Mouse (Mus musculus) heart, adult 2 months (tissue): ENCODE measurements around the gene Rab22a. TPM values are rescaled to one million over a fixed set of nuclear protein-coding genes. Genes with fewer than 3 reads are reported as not detected.

Experiments used
- DNase-seq, 2 experiments: peaks; one replicate each; pipeline ENCODE4 v3.0.0; 2021
- H3K27ac ChIP-seq: fragments of 200-600 bp; 2 replicates; pipeline ENCODE4 v1.8.1; 2022
- H3K27me3 ChIP-seq: fragments of 200-500 bp; 2 replicates; pipeline ENCODE4 v1.6.1; 2012; ENCODE audit warnings: mild to moderate bottlenecking, low read length, inconsistent platforms, mixed read lengths; ENCODE audit not compliant: control insufficient read depth, insufficient read depth
- H3K36me3 ChIP-seq: fragments of 200-500 bp; 2 replicates; pipeline ENCODE4 v1.6.1; 2012; ENCODE audit warnings: low read length, inconsistent platforms; ENCODE audit not compliant: control insufficient read depth, insufficient read depth
- H3K4me1 ChIP-seq: fragments of 200-500 bp; 2 replicates; pipeline ENCODE4 v1.6.1; 2011; ENCODE audit warnings: low read length; ENCODE audit not compliant: control insufficient read depth, insufficient read depth
- H3K4me3 ChIP-seq: fragments of 200-600 bp; 2 replicates; pipeline ENCODE4 v1.8.1; 2022
- H3K79me2 ChIP-seq: fragments of 200-500 bp; replicated peaks from 2 replicates; pipeline ENCODE4 v1.6.1; 2012; ENCODE audit warnings: mild to moderate bottlenecking, inconsistent platforms, low read length, moderate library complexity, mixed read lengths; ENCODE audit not compliant: control insufficient read depth, insufficient read depth
- H3K9ac ChIP-seq: fragments of 200-500 bp; 2 replicates; pipeline ENCODE4 v1.6.1; 2012; ENCODE audit warnings: low read depth, mild to moderate bottlenecking, control low read depth, inconsistent platforms, low read length, mixed read lengths
- CTCF ChIP-seq: fragments of 200-600 bp; IDR thresholded peaks from 2 replicates; pipeline ENCODE4 v1.8.1; 2022; ENCODE audit warnings: antibody characterized with exemption, mild to moderate bottlenecking, moderate library complexity
- EP300 ChIP-seq: fragments of 200-500 bp; IDR thresholded peaks from 2 replicates; pipeline ENCODE4 v1.6.1; 2011; ENCODE audit warnings: low read depth, low read length, control low read depth; ENCODE audit not compliant: insufficient read depth
- POLR2A ChIP-seq: fragments of 200-500 bp; IDR thresholded peaks from 2 replicates; pipeline ENCODE4 v1.6.1; 2011; ENCODE audit warnings: mild to moderate bottlenecking, low read depth, low read length, control low read depth; ENCODE audit not compliant: insufficient read depth
- WGBS: fragments of 180-500 bp; shearing (Covaris S2); methylation state at CpG from one replicate; pipeline ENCODE4 v1.1.7; 2018; 5-methylcytosine and 5-hydroxymethylcytosine counted together
- intact Hi-C: fragments of 180-260 bp; cut with DNase I; formaldehyde crosslinking; loops from one replicate; pipeline ENCODE4 v1.15.1; 2025
- long read RNA-seq: library from polyadenylated mRNA; stranded (forward); transcript quantifications from one replicate; pipeline ENCODE4 v2.0.0, GENCODE M21; 2021
- polyA plus RNA-seq: library from polyadenylated mRNA; depleted of rRNA; stranded (reverse); fragments of >200 nt; gene quantifications from 2 replicates; pipeline ENCODE4 v1.2.3, GENCODE M21; 2012; rRNA removed
- total RNA-seq, 2 experiments: library from RNA; stranded (reverse); gene quantifications; 2 replicates each; pipeline ENCODE4 v1.2.3; 2021

The Rab22a gene
- total RNA-seq, result 10 to 100 TPM; 33.4 to 40.9 TPM
- polyA plus RNA-seq, result 11.1 and 14.6 TPM in 2 replicates
- long read RNA-seq, full-length matches to known transcripts, result 115 of 123 reads
- long read RNA-seq, partial matches to known transcripts, result 0 of 123 reads
- long read RNA-seq, other reads (novel, unspliced or antisense), result 8 of 123 reads

DNA sequence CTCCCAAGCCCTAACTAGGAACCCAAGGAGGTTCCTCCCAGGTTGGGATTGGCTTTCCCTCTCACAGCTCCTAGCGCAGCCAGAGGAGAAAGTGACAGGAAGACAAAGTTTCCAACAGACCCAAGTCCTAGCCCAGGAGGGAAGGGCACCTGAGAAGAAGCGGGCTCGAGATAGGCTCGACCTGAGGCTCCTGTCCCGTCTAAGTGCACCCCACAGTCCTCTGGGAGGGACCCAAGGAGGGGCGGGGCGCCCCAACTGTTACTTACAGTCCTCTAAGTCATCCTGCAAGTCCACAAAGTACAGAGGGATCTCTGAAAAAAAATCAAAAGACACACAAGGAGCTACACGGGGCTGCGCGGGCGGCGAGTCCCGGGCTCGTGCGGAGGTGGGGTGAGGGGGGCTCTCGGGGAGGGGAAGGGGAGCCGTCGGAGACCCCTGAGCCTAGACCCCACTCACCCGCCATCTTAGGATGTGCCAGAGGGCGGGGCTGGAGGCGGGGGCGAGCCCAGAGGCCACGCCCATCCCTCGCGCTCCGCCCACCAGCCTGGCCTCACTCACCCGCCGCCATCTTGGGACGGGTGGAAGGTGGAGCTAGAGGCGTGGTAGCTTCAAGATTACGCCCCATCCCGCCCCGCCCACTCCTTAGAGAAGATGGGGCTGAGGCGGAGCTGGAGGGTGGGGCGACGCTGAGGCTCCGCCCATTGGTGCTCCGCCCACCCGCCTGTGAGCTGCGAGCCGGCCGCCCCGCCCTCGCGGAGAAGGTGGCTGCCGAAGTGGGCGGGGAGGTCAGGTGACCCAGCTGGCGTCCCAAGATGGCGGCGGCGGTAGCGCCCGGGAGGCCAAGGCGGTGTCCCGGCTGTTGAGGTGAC lies at the start of gene Rab22a:
Gene Rab22a (plus strand): TSS at position 704 of the 869 bp plus-strand sequence.
- intact Hi-C loops, result loop anchor here (2.0 kb wide), 1 partner anchor 78 kb away; the partner anchor contains the start of gene Vapb
- Histone ChIP-seq H3K4me3 (peak within 1 kb of the TSS; percentile 94), H3K27ac (peak within 1 kb of the TSS; percentile 93), H3K4me1 (peaks cover 5% of the 10 kb centered on the region; the same call in 1 of the 2 replicates), H3K79me2 (peaks cover 10% of the 10 kb centered on the region), H3K27me3 (no peaks in the 10 kb centered on the region), H3K9ac (peak within 1 kb of the TSS; percentile 96), H3K36me3 (peaks cover 3% of the 10 kb centered on the region; the same call in 1 of the 2 replicates)
- peak; percentile 99 for DNase-seq
- TF ChIP-seq CTCF (no peak), POLR2A (peak; percentile 74), EP300 (no peak)
- WGBS, result 1% methylated on average over 53 of the region's 55 CpGs

- Histone ChIP-seq H3K9ac (no peak overlapping the region), H3K4me3 (no peak overlapping the region), H3K27me3 (no peaks in the 10 kb centered on the region), H3K36me3 (no peaks in the 10 kb centered on the region), H3K27ac (no peak overlapping the region), H3K4me1 (no peaks in the 10 kb centered on the region), H3K79me2 (no peaks in the 10 kb centered on the region)
- 95% methylated on average over 11 of the region's 11 CpGs for WGBS
- TF ChIP-seq POLR2A (no peak), CTCF (no peak), EP300 (no peak)
- intact Hi-C loops, result no loop called here
- DNase-seq, result no peak
These were observed 44.0 kb upstream of the Rab22a start for GRCm38 (mm10) chr2:173615378-173616081.

GRCm38 (mm10) chr2:173616156-173616555 lies 43.4 kb upstream of the Rab22a start:
- no peaks in the 10 kb centered on the region for H3K27me3 ChIP-seq
- intact Hi-C loops, result no loop called here
- no peak overlapping the region for H3K4me3 ChIP-seq
- WGBS, result 90% methylated on average over 7 of the region's 7 CpGs
- DNase-seq, result no peak
- H3K79me2 ChIP-seq, result no peaks in the 10 kb centered on the region
- H3K9ac ChIP-seq, result no peak overlapping the region
- TF ChIP-seq POLR2A (no peak), CTCF (no peak), EP300 (no peak)
- no peaks in the 10 kb centered on the region for H3K4me1 ChIP-seq
- H3K36me3 ChIP-seq, result no peaks in the 10 kb centered on the region
- H3K27ac ChIP-seq, result no peak overlapping the region

GRCm38 (mm10) chr2:173619132-173619531 lies 40.4 kb upstream of the Rab22a start:
- Histone ChIP-seq H3K27ac (no peak overlapping the region), H3K9ac (no peak overlapping the region), H3K4me3 (no peak overlapping the region), H3K36me3 (no peaks in the 10 kb centered on the region), H3K27me3 (no peaks in the 10 kb centered on the region), H3K4me1 (peaks cover 5% of the 10 kb centered on the region), H3K79me2 (no peaks in the 10 kb centered on the region)
- TF ChIP-seq POLR2A (no peak), CTCF (no peak), EP300 (no peak)
- DNase-seq, result no peak
- 95% methylated on average over 5 of the region's 5 CpGs for WGBS
- intact Hi-C loops, result no loop called here

GRCm38 (mm10) chr2:173620645-173621044 lies 38.9 kb upstream of the Rab22a start:
- H3K36me3 ChIP-seq, result no peaks in the 10 kb centered on the region
- no peaks in the 10 kb centered on the region for H3K27me3 ChIP-seq
- H3K4me1 ChIP-seq, result peaks cover 5% of the 10 kb centered on the region
- no peak overlapping the region for H3K4me3 ChIP-seq
- no peak for TF ChIP-seq EP300
- TF ChIP-seq CTCF, result peak; percentile 43
- no peak for TF ChIP-seq POLR2A
- intact Hi-C loops, result no loop called here
- H3K79me2 ChIP-seq, result no peaks in the 10 kb centered on the region
- no peak for DNase-seq
- H3K27ac ChIP-seq, result no peak overlapping the region
- no peak overlapping the region for H3K9ac ChIP-seq
- 98% methylated on average over 4 of the region's 4 CpGs for WGBS

DNA sequence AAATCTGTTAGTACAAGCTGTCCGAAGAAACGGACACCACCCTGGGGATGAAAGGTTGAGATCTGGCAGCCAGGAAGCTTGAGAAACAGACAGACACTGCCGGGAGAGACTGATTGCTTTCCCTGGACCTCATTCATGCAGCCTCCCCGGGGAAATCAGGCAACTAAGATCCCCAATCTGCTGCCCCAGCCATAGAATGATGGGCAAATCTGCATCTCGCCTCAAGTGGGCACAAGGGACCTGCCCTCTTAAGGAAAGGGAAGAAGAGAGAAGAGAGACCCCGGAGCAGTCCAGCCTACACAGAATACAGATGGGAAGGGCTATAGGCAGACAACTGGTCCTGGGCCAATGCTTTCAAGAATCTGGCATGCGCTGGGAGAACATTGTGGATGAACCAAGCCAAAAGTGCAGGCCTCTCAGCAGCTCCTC lies 37.4 kb upstream of the Rab22a start:
- Histone ChIP-seq H3K4me3 (no peak overlapping the region), H3K27me3 (no peaks in the 10 kb centered on the region), H3K4me1 (peaks cover 5% of the 10 kb centered on the region), H3K27ac (no peak overlapping the region), H3K9ac (no peak overlapping the region), H3K79me2 (no peaks in the 10 kb centered on the region), H3K36me3 (no peaks in the 10 kb centered on the region)
- TF ChIP-seq POLR2A (no peak), EP300 (no peak), CTCF (no peak)
- WGBS, result 44% methylated on average over 7 of the region's 7 CpGs
- peak; percentile 59 to 62 for DNase-seq
- intact Hi-C loops, result no loop called here
